Mouse (Mus musculus) heart, postnatal 0 days (tissue): ENCODE data around the gene Gm10719. TPM values are rescaled to one million over a fixed set of nuclear protein-coding genes. Genes with fewer than 3 reads are reported as not detected.
A peak's percentile ranks its signal among the peaks of the same experiment; 100 is the strongest.
"Not testable (repeated sequence)": the region's sequence is repeated elsewhere in the genome, so short reads cannot be mapped to it uniquely, and the experiment has no call there.

Source experiments
- ATAC-seq: fragments of 200-750 bp; cut with Nextera tagmentation; 2 replicates; pipeline ENCODE4 v1.8.0; 2017; ENCODE audit warnings: low read depth, moderate number of reproducible peaks, moderate library complexity; ENCODE audit not compliant: insufficient read depth
- DNase-seq: peaks from one replicate; pipeline ENCODE4 v3.0.0-alpha.2; 2016; ENCODE audit warnings: low spot score
- H3K27ac ChIP-seq: fragments of 300-500 bp; sonication (generic); 2 replicates; pipeline ENCODE4 v1.5.1; 2014; ENCODE audit warnings: low read depth, mild to moderate bottlenecking
- H3K27me3 ChIP-seq: fragments of 300-500 bp; sonication (generic); 2 replicates; pipeline ENCODE4 v1.6.1; 2014; ENCODE audit warnings: low read length, mixed read lengths; ENCODE audit not compliant: control insufficient read depth, insufficient read depth
- H3K36me3 ChIP-seq: fragments of 300-500 bp; sonication (generic); replicated peaks from 2 replicates; pipeline ENCODE4 v1.6.1; 2014; ENCODE audit warnings: low read length, mixed read lengths; ENCODE audit not compliant: control insufficient read depth, insufficient read depth
- H3K4me1 ChIP-seq: fragments of 300-500 bp; sonication (generic); 2 replicates; pipeline ENCODE4 v1.6.1; 2014; ENCODE audit warnings: antibody characterized with exemption; ENCODE audit not compliant: control insufficient read depth, insufficient read depth
- H3K4me2 ChIP-seq: fragments of 300-500 bp; sonication (generic); 2 replicates; pipeline ENCODE4 v1.6.1; 2014; ENCODE audit warnings: low read depth, mild to moderate bottlenecking, low read length, moderate library complexity
- H3K4me3 ChIP-seq: fragments of 300-500 bp; sonication (generic); 2 replicates; pipeline ENCODE4 v1.5.1; 2014; ENCODE audit warnings: low read depth, low read length
- H3K9ac ChIP-seq: fragments of 300-500 bp; sonication (generic); replicated peaks from 2 replicates; pipeline ENCODE4 v1.6.1; 2014; ENCODE audit warnings: low read depth, low read length, mixed read lengths
- H3K9me3 ChIP-seq: fragments of 300-500 bp; sonication (generic); replicated peaks from 2 replicates; pipeline ENCODE4 v1.6.1; 2016; ENCODE audit warnings: low read length; ENCODE audit not compliant: control insufficient read depth
- WGBS: fragments of 180-500 bp; shearing (Covaris S2); extraction: QIAGEN DNeasy Blood & Tissue Kit; methylation state at CpG from one replicate; pipeline ENCODE4 v1.1.7; 2014; 5-methylcytosine and 5-hydroxymethylcytosine counted together
- polyA plus RNA-seq: library from polyadenylated mRNA; unstranded; fragments of >200 nt; fragmentation: Nextera tagmentation; extraction: Ambion mirVana; gene quantifications from 2 replicates; pipeline ENCODE4 v1.2.1, GENCODE M21; 2015
- total RNA-seq: library from RNA; depleted of rRNA; stranded (reverse); fragments of >200 nt; gene quantifications from 2 replicates; pipeline ENCODE4 v1.2.3, GENCODE M21; 2014; ENCODE audit warnings: low replicate concordance

Gm10719 gene
- total and polyA plus RNA-seq, 2 experiments from 2014 or later, result not detected

DNA sequence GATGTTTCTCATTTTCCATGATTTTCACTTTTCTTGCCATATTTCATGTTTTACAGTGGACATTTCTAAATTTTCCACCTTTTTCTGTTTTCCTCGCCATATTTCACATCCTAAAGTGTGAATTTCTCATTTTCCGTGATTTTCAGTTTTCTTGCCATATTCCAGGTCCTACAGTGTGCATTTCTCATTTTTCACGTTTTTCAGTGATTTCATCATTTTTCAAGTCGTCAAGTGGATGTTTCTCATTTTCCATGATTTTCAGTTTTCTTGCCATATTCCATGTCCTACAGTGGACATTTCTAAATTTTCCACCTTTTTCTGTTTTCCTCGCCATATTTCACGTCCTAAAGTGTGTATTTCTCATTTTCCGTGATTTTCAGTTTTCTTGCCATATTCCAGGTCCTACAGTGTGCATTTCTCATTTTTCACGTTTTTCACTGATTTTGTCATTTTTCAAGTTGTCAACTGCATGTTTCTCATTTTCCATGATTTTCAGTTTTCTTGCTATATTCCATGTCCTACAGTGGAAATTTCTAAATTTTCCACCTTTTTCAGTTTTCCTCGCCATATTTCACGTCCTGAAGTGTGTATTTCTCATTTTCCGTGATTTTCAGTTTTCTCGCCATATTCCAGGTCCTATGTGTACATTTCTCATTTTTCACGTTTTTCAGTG, 6.2 kb downstream of the Gm10719 start, which contains the start of gene Gm10718:
Gene Gm10718 (plus strand): TSS at position 236 of the 673 bp plus-strand sequence.
- WGBS, result 64% methylated on average over 9 of the region's 13 CpGs
- H3K9me3 ChIP-seq, H3K4me1 ChIP-seq, ATAC-seq, H3K27ac ChIP-seq, DNase-seq, H3K4me2 ChIP-seq, H3K36me3 ChIP-seq, H3K9ac ChIP-seq, H3K27me3 ChIP-seq, H3K4me3 ChIP-seq: not testable (repeated sequence)

DNA sequence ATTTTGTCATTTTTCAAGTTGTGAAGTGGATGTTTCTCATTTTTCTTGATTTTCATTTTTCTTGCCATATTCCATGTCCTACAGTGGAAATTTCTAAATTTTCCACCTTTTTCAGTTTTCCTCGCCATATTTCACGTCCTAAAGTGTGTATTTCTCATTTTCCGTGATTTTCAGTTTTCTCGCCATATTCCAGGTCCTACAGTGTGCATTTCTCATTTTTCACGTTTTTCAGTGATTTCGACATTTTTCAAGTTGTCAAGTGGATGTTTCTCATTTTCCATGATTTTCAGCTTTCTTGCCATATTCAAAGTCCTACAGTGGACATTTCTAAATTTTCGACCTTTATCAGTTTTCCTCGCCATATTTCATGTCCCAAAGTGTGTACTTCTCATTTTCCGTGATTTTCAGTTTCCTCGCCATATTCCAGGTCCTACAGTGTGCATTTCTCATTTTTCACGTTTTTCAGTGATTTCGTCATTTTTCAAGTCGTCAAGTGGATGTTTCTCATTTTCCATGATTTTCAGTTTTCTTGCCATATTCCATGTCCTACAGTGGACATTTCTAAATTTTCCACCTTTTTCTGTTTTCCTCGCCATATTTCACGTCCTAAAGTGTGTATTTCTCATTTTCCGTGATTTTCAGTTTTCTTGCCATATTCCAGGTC, 6.9 kb downstream of the Gm10719 start:
- not testable (repeated sequence) for H3K27me3 ChIP-seq, H3K4me1 ChIP-seq, H3K4me3 ChIP-seq, H3K9me3 ChIP-seq, H3K36me3 ChIP-seq, H3K27ac ChIP-seq, DNase-seq, H3K9ac ChIP-seq, H3K4me2 ChIP-seq, ATAC-seq
- 64% methylated on average over 14 of the region's 16 CpGs for WGBS

DNA sequence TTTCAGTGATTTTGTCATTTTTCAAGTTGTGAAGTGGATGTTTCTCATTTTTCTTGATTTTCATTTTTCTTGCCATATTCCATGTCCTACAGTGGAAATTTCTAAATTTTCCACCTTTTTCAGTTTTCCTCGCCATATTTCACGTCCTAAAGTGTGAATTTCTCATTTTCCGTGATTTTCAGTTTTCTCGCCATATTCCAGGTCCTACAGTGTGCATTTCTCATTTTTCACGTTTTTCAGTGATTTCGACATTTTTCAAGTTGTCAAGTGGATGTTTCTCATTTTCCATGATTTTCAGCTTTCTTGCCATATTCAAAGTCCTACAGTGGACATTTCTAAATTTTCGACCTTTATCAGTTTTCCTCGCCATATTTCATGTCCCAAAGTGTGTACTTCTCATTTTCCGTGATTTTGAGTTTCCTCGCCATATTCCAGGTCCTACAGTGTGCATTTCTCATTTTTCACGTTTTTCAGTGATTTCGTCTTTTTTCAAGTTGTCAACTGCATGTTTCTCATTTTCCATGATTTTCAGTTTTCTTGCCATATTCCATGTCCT, 7.8 kb downstream of the Gm10719 start, which contains the start of gene Gm10717:
Gene Gm10717 (plus strand): TSS at position 506 of the 556 bp plus-strand sequence.
- 68% methylated on average over 12 of the region's 12 CpGs for WGBS
- H3K4me2 ChIP-seq, H3K4me3 ChIP-seq, DNase-seq, H3K4me1 ChIP-seq, H3K9ac ChIP-seq, H3K27ac ChIP-seq, H3K36me3 ChIP-seq, H3K27me3 ChIP-seq, H3K9me3 ChIP-seq, ATAC-seq: not testable (repeated sequence)

DNA sequence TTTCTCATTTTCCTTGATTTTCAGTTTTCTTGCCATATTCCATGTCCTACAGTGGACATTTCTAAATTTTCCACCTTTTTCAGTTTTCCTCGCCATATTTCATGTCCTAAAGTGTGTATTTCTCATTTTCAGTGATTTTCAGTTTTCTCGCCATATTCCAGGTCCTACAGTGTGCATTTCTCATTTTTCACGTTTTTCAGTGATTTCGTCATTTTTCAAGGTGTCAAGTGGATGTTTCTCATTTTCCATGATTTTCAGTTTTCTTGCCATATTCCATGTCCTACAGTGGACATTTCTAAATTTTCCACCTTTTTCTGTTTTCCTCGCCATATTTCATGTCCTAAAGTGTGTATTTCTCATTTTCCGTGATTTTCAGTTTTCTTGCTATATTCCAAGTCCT, 8.4 kb downstream of the Gm10719 start:
- H3K4me3 ChIP-seq, H3K36me3 ChIP-seq, H3K9me3 ChIP-seq, H3K4me2 ChIP-seq, H3K27ac ChIP-seq, H3K27me3 ChIP-seq, H3K9ac ChIP-seq, ATAC-seq, DNase-seq, H3K4me1 ChIP-seq: not testable (repeated sequence)
- WGBS, result 61% methylated on average over 4 of the region's 6 CpGs

DNA sequence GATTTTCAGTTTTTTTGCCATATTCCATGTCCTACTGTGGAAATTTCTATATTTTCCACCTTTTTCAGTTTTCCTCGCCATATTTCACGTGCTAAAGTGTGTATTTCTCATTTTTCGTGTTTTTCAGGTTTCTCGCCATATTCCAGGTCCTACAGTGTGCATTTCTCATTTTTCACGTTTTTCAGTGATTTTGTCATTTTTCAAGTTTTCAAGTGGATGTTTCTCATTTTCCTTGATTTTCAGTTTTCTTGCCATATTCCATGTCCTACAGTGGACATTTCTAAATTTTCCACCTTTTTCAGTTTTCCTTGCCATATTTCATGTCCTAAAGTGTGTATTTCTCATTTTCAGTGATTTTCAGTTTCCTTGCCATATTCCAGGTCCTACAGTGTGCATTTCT, 8.9 kb downstream of the Gm10719 start:
- not testable (repeated sequence) for H3K4me1 ChIP-seq, H3K4me2 ChIP-seq, H3K27me3 ChIP-seq, ATAC-seq, H3K9ac ChIP-seq, H3K27ac ChIP-seq, H3K9me3 ChIP-seq, H3K36me3 ChIP-seq, DNase-seq, H3K4me3 ChIP-seq
- 75% methylated on average over 5 of the region's 5 CpGs for WGBS

DNA sequence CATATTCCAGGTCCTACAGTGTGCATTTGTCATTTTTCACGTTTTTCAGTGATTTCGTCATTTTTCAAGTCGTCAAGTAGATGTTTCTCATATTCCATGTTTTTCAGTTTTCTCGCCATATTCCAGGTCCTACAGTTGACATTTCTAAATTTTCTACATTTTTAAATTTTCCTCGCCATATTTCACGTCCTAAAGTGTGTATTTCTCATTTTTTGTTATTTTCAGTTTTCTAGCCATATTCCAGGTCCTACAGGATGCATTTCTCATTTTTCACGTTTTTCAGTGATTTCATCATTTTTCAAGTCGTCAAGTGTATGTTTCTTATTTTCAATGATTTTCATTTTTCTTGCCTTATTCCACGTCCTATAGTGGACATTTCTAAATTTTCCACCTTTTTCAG, 9.5 kb downstream of the Gm10719 start:
- not testable (repeated sequence) for H3K27me3 ChIP-seq, H3K4me3 ChIP-seq, ATAC-seq, H3K9ac ChIP-seq, DNase-seq, H3K27ac ChIP-seq, H3K4me1 ChIP-seq, H3K9me3 ChIP-seq, H3K4me2 ChIP-seq, H3K36me3 ChIP-seq
- WGBS, result 64% methylated on average over 9 of the region's 9 CpGs

DNA sequence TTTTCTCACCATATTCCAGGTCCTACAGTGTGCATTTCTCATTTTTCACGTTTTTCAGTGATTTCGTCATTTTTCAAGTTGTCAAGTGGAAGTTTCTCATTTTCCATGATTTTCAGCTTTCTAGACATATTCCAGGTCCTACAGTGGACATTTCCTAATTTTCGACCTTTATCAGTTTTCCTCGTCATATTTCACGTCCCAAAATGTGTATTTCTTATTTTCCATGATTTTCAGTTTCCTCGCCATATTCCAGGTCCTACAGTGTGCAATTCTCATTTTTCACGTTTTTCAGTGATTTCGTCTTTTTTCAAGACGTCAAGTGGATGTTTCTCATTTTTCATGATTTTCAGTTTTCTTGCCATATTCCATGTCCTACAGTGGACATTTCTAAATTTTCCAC, 10.0 kb downstream of the Gm10719 start:
- 68% methylated on average over 9 of the region's 9 CpGs for WGBS
- peak; percentile 7 for DNase-seq
- H3K9me3 ChIP-seq, H3K4me1 ChIP-seq, H3K36me3 ChIP-seq, H3K4me2 ChIP-seq, ATAC-seq, H3K27ac ChIP-seq, H3K9ac ChIP-seq, H3K27me3 ChIP-seq, H3K4me3 ChIP-seq: not testable (repeated sequence)

DNA sequence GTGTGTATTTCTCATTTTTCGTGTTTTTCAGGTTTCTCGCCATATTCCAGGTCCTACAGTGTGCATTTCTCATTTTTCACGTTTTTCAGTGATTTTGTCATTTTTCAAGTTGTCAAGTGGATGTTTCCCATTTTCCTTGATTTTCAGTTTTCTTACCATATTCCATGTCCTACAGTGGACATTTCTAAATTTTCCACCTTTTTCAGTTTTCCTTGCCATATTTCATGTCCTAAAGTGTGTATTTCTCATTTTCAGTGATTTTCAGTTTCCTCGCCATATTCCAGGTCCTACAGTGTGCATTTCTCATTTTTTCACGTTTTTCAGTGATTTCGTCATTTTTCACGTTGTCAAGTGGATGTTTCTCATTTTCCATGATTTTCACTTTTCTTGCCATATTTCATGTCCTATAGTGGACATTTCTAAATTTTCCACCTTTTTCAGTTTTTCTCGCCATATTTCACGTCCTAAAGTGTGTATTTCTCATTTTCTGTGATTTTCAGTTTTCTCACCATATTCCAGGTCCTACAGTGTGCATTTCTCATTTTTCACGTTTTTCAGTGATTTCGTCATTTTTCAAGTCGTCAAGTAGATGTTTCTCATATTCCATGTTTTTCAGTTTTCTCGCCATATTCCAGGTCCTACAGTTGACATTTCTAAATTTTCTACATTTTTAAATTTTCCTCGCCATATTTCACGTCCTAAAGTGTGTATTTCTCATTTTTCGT, 12.2 kb downstream of the Gm10719 start:
- not testable (repeated sequence) for H3K36me3 ChIP-seq, DNase-seq, H3K9ac ChIP-seq, H3K27ac ChIP-seq, H3K4me2 ChIP-seq, H3K9me3 ChIP-seq, H3K4me3 ChIP-seq, ATAC-seq, H3K27me3 ChIP-seq, H3K4me1 ChIP-seq
- WGBS, result 66% methylated on average over 12 of the region's 16 CpGs
